Mouse (Mus musculus): ENCODE data around the gene Phf13. TPM values are rescaled to one million over a fixed set of nuclear protein-coding genes. Genes with fewer than 3 reads are reported as not detected.
A peak's percentile ranks its signal among the peaks of the same experiment; 100 is the strongest.

The Phf13 gene
- polyA plus RNA-seq, 1 experiment = 0.99 TPM

DNA sequence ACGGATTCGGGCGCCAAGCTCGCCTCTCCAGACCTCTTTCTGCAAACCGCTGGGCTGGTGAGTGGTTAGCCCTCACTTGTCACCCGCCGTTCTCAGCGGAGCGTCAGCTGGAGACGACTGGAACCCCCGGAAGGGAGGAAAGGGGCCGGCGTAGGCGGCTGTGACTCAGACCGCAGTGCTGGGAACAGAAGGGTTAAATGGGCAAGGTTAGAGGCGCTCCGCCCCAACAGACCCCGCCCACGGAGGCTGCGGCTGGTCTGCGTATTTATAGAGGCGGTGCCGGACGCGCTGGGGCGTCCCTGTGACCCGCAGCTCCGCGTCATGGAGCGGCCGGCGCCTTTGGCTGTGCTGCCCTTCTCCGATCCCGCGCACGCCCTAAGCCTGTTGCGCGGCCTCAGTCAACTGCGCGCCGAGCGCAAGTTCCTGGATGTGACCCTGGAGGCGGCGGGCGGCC is 12.6 kb upstream of the Phf13 start, which contains the start of gene Klhl21:
Klhl21 (plus strand) TSS at position 182 of the 454 bp plus-strand sequence.
- H3K36me3 ChIP-seq (ENCODE audit: control insufficient read depth) = peaks cover 24% of the 10 kb centered on the region
- H3K4me1 ChIP-seq (ENCODE audit: control insufficient read depth) = peaks cover 62% of the 10 kb centered on the region
- H3K27me3 ChIP-seq (ENCODE audit: control insufficient read depth) = peaks cover 34% of the 10 kb centered on the region
- H3K4me3 ChIP-seq (replicated peaks) = peak within 1 kb of the TSS; percentile 84
- H3K9me3 ChIP-seq (ENCODE audit: control insufficient read depth, low read length) = peaks cover 2% of the 10 kb centered on the region; the same call in 1 of the 2 replicates
- TF ChIP-seq GATA1 (IDR thresholded peaks at IDR 0.05; ENCODE audit: low read length) = no peak
- no peak for TF ChIP-seq TAL1 (IDR thresholded peaks at IDR 0.05; ENCODE audit: low read length)

DNA sequence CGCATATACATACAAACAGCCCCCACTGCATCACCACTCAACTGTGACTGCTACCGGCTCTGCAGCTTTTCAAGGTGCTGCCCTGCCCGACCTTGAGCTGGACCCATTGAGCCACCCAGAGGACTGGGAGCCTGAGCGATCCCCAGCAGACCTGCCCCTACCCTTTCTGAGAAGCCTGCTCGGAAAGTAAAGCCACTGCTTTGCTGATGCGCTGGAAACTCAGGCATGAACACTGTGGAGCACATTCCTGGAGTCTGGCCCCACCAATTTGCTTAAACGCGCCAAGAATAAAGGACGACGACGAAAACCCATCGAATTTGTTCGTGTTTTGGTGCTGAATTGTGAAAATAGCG is 12.1 kb upstream of the Phf13 start:
- TF ChIP-seq TAL1 (IDR thresholded peaks at IDR 0.05; ENCODE audit: low read length) (no peak), GATA1 (IDR thresholded peaks at IDR 0.05; ENCODE audit: low read length) (no peak)

DNA sequence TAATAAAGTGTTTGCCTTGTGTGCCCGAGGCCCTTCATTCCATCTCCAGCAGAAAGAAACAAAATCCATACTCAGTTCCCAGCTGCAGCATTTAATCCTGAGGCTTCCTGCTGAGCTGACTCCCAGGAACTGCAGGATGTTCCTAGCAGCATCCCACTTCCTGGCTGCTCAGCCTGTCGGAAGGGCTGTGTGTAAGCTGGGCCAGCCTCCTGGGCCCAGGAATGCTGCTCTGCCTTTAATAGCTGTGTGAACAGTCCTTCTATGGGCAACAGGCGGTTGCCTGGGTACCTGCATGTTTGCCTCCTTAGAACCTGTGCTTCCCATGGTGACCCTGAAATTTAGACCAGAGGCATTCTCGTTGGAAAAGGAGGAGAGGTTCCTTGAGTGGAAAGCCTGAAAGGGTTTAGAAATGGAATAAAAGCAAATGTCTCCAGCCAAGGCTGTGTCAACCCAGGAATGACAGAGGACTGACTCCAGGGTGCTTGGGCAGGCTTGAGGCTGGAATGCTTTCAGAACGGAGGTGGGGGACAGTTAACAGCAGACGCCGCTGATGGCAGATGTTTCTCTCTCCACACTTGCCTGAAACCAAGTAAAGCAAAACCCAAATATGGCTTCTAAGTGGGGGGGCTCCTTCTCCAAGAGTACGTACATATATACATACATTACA is 11.6 kb upstream of the Phf13 start:
- no peak for TF ChIP-seq GATA1 (IDR thresholded peaks at IDR 0.05; ENCODE audit: low read length)
- TF ChIP-seq TAL1 (IDR thresholded peaks at IDR 0.05; ENCODE audit: low read length) = no peak
- H3K36me3 ChIP-seq (ENCODE audit: control insufficient read depth) = peaks cover 13% of the 10 kb centered on the region
- H3K9me3 ChIP-seq (ENCODE audit: control insufficient read depth, low read length) = peaks cover 2% of the 10 kb centered on the region; the same call in 1 of the 2 replicates
- H3K27me3 ChIP-seq (ENCODE audit: control insufficient read depth) = peaks cover 34% of the 10 kb centered on the region
- peaks cover 53% of the 10 kb centered on the region for H3K4me1 ChIP-seq (ENCODE audit: control insufficient read depth)
- H3K4me3 ChIP-seq (replicated peaks) = peak overlapping the region; percentile 84

More for the DNA sequence above, 12.1 kb upstream of the Phf13 start:
- Histone ChIP-seq H3K4me1 (ENCODE audit: control insufficient read depth) (peaks cover 58% of the 10 kb centered on the region), H3K9me3 (ENCODE audit: control insufficient read depth, low read length) (peaks cover 2% of the 10 kb centered on the region; the same call in 1 of the 2 replicates), H3K36me3 (ENCODE audit: control insufficient read depth) (peaks cover 18% of the 10 kb centered on the region), H3K27me3 (ENCODE audit: control insufficient read depth) (peaks cover 34% of the 10 kb centered on the region), H3K4me3 (replicated peaks) (peak overlapping the region; percentile 84)

DNA sequence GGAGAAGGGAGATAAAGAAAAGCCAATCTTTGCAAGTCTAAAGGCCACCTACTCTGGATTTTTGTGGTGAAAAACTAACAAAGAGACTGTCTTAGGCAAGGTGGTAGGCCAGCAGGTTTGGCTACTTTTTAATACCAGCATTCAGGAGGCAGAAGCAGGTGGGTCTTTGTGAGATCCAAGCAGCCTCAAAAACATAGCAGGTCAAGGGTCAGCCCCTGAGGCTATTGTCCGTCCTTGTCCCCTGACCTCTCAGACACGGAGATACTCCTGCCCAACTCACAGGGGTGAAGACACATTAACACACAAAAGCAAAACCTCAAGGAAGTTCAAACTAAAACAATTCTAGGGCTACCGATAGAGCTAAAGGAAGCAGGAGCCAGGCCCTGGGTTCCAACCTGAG is 10.8 kb upstream of the Phf13 start:
- peaks cover 34% of the 10 kb centered on the region for H3K27me3 ChIP-seq (ENCODE audit: control insufficient read depth)
- peaks cover 5% of the 10 kb centered on the region for H3K36me3 ChIP-seq (ENCODE audit: control insufficient read depth)
- peaks cover 45% of the 10 kb centered on the region for H3K4me1 ChIP-seq (ENCODE audit: control insufficient read depth)
- TF ChIP-seq GATA1 (IDR thresholded peaks at IDR 0.05; ENCODE audit: low read length) = no peak
- TF ChIP-seq TAL1 (IDR thresholded peaks at IDR 0.05; ENCODE audit: low read length) = no peak
- H3K9me3 ChIP-seq (ENCODE audit: control insufficient read depth, low read length) = peaks cover 2% of the 10 kb centered on the region; the same call in 1 of the 2 replicates
- H3K4me3 ChIP-seq (replicated peaks) = no peak overlapping the region

DNA sequence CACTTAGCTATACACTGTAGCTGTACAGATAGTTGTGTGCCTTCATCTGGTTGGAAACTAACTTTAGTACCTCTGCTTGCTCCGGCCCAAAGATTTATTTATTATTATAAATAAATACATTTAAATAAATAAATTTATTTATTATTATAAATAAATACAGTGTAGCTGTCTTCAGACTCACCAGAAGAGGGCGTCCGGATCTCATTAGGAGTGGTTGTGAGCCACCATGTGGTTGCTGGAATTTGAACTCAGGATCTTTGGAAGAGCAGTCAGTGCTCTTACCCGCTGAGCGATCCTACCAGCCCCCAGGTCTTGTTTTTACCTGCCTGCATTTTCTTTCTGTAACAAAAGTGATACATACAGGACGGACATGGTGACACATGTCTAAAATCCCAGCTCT is 10.1 kb upstream of the Phf13 start:
- no peak for TF ChIP-seq GATA1 (IDR thresholded peaks at IDR 0.05; ENCODE audit: low read length)
- no peak for TF ChIP-seq TAL1 (IDR thresholded peaks at IDR 0.05; ENCODE audit: low read length)
- H3K9me3 ChIP-seq (ENCODE audit: control insufficient read depth, low read length) = peaks cover 2% of the 10 kb centered on the region; the same call in 1 of the 2 replicates

DNA sequence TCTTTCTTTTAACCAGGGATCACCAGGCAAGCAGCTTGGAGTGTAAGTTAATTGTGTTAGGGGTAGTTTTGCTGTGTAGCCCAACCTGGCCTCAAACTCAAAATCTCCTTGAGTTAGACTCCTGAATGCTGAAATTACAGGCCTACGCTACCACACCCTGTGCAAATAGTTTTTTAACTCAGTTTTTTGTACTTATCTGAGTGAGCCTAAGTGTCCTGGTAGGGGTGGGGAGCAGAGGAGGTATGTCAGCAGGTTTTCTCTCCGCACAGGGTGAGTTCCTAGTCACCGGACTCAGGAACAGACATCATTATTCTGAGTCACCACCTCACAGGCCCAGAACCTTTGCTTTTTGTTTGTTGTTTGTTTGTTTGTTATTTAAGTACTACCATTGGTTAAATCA is 6.0 kb upstream of the Phf13 start:
- Histone ChIP-seq H3K27me3 (ENCODE audit: control insufficient read depth) (peaks cover 9% of the 10 kb centered on the region), H3K36me3 (ENCODE audit: control insufficient read depth) (peaks cover 2% of the 10 kb centered on the region; the same call in 1 of the 2 replicates), H3K9me3 (ENCODE audit: control insufficient read depth, low read length) (peaks cover 2% of the 10 kb centered on the region; the same call in 1 of the 2 replicates), H3K4me1 (ENCODE audit: control insufficient read depth) (peaks cover 21% of the 10 kb centered on the region), H3K4me3 (replicated peaks) (no peak overlapping the region)
- no peak for TF ChIP-seq TAL1 (IDR thresholded peaks at IDR 0.05; ENCODE audit: low read length)

More for the DNA sequence above, 10.1 kb upstream of the Phf13 start:
- Histone ChIP-seq H3K4me1 (ENCODE audit: control insufficient read depth) (peaks cover 39% of the 10 kb centered on the region), H3K27me3 (ENCODE audit: control insufficient read depth) (peaks cover 34% of the 10 kb centered on the region), H3K4me3 (replicated peaks) (no peak overlapping the region), H3K36me3 (ENCODE audit: control insufficient read depth) (no peaks in the 10 kb centered on the region)

DNA sequence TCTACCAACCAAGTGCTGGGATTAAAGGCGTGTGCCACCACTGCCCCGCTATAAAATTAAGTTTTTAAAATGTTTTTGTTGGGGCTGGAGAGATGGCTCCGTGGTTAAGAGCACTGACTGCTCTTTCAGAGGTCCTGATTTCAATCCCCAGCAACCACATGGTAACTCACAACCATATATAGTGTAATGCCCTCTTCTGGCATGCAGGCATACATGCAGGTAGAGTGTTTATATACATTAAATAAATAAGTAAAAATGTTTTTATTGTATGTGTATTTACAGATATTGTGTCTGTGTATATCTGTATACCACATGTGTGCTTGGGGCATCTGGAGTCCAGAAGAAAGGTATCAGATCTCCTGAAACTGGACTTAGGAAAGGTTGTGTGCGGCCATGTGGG is 5.3 kb upstream of the Phf13 start:
- no peak for TF ChIP-seq TAL1 (IDR thresholded peaks at IDR 0.05; ENCODE audit: low read length)
- TF ChIP-seq GATA1 (IDR thresholded peaks at IDR 0.05; ENCODE audit: low read length) = no peak
- peaks cover 1% of the 10 kb centered on the region for H3K27me3 ChIP-seq (ENCODE audit: control insufficient read depth)
- H3K36me3 ChIP-seq (ENCODE audit: control insufficient read depth) = peaks cover 2% of the 10 kb centered on the region; the same call in 1 of the 2 replicates
- H3K4me1 ChIP-seq (ENCODE audit: control insufficient read depth) = peaks cover 22% of the 10 kb centered on the region
- H3K9me3 ChIP-seq (ENCODE audit: control insufficient read depth, low read length) = peaks cover 2% of the 10 kb centered on the region; the same call in 1 of the 2 replicates
- H3K4me3 ChIP-seq (replicated peaks) = no peak overlapping the region

DNA sequence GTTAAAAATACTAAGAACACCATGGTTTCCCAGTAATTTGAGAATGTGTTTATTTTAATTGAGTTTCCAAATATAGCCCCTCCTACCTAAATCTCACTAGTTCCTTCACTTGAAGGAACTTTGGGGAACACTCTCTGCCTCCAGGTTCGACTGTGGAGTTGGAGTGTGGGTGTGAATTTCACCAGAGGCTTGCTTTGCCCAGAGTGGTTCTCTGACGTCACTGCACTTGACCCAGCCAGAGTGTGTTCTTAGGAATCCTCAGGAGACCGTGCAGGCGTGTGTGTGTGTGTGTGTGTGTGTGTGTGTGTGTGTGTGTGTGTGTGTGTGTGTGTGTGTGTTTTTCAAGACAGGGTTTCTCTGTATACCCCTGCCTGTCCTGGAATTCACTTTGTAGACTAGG is 4.8 kb upstream of the Phf13 start:
- H3K27me3 ChIP-seq (ENCODE audit: control insufficient read depth) = no peaks in the 10 kb centered on the region; the same call in 1 of the 2 replicates
- H3K4me3 ChIP-seq (replicated peaks) = no peak overlapping the region
- H3K4me1 ChIP-seq (ENCODE audit: control insufficient read depth) = peaks cover 23% of the 10 kb centered on the region
- peaks cover 2% of the 10 kb centered on the region; the same call in 1 of the 2 replicates for H3K36me3 ChIP-seq (ENCODE audit: control insufficient read depth)
- TF ChIP-seq GATA1 (IDR thresholded peaks at IDR 0.05; ENCODE audit: low read length) (no peak), TAL1 (IDR thresholded peaks at IDR 0.05; ENCODE audit: low read length) (no peak)
- H3K9me3 ChIP-seq (ENCODE audit: control insufficient read depth, low read length) = peaks cover 2% of the 10 kb centered on the region; the same call in 1 of the 2 replicates

DNA sequence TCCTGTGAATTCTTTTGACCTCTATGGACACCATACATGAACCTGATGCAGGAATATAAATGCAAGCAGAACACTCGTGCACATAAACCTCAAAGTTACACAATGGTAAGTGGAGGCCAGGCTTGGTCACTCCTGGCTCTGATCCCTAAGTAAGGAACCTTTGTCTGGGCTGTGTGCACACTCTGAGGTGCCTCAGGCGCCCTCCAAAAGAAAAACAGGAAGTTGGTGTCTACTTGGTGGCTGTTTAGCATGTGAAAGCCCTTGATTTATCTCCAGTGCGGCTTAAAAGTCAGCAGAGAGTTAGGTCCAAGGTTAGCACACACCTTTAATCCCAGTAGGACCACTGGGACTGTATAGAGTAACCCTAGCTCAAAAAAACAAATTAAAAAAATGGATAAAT is 3.4 kb upstream of the Phf13 start:
- no peak overlapping the region for H3K4me3 ChIP-seq (replicated peaks)
- peaks cover 11% of the 10 kb centered on the region for H3K27me3 ChIP-seq (ENCODE audit: control insufficient read depth)
- peaks cover 35% of the 10 kb centered on the region for H3K4me1 ChIP-seq (ENCODE audit: control insufficient read depth)
- TF ChIP-seq TAL1 (IDR thresholded peaks at IDR 0.05; ENCODE audit: low read length) (no peak), GATA1 (IDR thresholded peaks at IDR 0.05; ENCODE audit: low read length) (no peak)
- H3K36me3 ChIP-seq (ENCODE audit: control insufficient read depth) = peaks cover 2% of the 10 kb centered on the region; the same call in 1 of the 2 replicates
- no peaks in the 10 kb centered on the region; the same call in 1 of the 2 replicates for H3K9me3 ChIP-seq (ENCODE audit: control insufficient read depth, low read length)

Measured in erythroblast, embryonic 14.5 days (primary cell).